Mouse (Mus musculus) urinary bladder, postnatal 10 days (tissue): ENCODE measurements around the gene Gimap9.

Source experiments
- DNase-seq: peaks from one replicate; pipeline ENCODE4 v3.0.0; 2022; ENCODE audit warnings: low spot score

Gimap9 gene

DNA sequence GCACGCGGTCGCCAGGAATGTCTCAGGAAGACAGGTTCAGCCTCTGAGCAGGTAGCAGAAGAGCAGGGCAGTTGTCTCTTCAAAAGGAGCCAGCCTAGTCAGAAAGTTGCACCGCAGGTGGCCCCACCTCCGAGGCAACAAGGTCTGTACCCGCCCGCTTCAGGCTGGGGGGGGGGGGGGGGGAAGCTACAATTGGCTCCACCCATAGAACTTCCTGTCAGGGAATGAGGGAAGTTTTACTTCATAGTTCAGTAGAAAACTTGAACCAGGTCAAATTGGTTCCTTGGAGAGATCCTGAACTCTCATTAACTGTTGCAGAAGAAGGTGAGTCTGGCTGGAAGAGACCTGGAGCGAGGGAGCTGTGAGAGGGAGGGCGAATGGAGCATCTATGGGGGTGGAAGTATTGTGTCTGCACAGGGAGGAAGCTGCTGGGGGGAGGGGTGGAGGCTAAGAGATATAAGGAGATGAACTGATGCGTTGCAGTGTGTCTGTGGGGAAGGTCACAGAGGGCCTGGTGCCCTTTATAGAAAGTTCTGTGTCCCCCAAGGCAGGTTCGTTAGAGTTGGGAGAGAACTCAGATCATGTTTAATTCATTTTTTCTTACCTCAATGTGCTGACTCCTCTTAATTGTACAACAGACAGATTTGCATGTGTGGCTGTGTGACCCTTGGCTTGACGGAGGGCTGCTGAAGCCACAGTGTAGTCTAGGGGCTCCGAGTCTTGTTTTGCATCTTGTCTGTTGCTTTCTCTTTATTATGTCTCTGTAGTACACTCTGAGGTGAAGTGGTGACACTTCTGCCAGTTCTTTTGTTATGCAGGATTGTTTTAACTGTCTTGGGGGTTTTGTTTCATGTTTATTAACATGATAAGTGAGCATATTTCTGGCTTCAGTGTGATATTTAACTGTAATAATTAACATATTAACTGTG is at the start of gene Gimap9:
TSS of gene Gimap9 (plus strand) at position 199 of the 929 bp plus-strand sequence.
- no peak for DNase-seq

- DNase-seq = no peak
These were observed 49.5 kb upstream of the Gimap9 start, which contains the start of gene AI854703 for GRCm38 (mm10) chr6:48626464-48626863. Gene AI854703 (plus strand): TSS chr6:48626764.

DNA sequence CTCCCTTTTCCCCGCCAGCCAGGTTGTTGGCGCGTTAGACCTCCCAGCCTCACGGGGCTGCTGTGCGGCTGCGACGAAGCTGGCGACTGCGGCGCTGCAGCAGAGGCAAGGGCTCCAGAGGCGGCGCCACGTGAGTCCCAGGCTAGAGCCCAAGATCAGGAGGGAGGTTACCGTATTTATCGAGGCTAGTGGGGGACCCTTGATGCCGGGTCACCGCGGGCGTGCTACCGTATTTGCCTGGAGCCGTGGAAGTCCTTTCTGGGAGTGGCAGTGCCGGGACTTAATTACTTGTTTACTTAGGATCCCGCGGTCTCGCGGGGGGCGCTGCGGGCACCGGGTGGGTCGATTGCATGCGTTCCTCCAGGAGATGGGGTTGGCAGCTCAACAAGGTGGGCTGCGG is 48.9 kb upstream of the Gimap9 start:
- no peak for DNase-seq

DNA sequence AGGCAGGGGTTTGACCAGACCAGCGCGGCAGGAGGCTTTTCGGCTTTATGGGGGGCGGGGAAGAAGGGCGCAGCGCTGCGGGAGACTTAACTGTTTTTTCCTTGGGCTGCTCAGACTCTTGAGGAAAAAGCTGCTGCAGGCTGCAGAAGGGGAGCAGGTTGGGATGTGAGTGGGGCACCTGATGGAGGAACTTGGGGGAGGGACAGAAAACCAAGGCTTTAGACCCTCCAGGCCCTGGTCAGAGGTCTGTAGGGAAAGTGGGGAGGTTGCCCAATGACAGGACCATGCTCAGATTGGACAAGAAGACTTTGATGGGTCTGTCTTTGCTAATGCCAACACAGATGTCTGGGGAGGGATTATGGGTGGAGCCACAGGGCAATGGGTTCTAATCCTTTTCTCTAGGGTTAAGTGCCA is 48.4 kb upstream of the Gimap9 start:
- no peak for DNase-seq

GRCm38 (mm10) chr6:48628377-48628776 is 47.6 kb upstream of the Gimap9 start:
- DNase-seq = no peak

- no peak for DNase-seq
These were observed 46.9 kb upstream of the Gimap9 start for GRCm38 (mm10) chr6:48628808-48629660.

GRCm38 (mm10) chr6:48629661-48630034 is 46.3 kb upstream of the Gimap9 start:
- DNase-seq = no peak

DNA sequence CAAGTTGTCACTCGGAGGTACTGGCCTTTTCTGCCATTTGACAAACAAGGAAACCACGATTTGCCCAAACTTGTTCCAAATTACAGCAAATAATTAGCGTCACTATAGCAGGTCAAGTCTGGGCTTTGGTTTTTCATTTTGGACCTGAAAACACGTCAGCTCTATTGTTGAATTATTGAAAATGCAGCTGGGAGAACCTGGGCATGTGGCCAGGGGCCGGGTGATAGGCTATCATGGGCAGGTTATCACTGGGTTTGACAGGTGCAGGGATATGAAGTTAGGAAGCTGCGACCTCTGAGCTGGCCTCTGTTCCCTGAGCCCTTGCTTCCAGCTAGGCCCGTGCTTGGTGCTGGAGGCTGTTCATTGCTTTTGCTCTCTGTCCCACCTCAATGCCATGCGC is 45.1 kb upstream of the Gimap9 start:
- DNase-seq = no peak

GRCm38 (mm10) chr6:48635105-48635504 is 40.8 kb upstream of the Gimap9 start:
- no peak for DNase-seq

DNA sequence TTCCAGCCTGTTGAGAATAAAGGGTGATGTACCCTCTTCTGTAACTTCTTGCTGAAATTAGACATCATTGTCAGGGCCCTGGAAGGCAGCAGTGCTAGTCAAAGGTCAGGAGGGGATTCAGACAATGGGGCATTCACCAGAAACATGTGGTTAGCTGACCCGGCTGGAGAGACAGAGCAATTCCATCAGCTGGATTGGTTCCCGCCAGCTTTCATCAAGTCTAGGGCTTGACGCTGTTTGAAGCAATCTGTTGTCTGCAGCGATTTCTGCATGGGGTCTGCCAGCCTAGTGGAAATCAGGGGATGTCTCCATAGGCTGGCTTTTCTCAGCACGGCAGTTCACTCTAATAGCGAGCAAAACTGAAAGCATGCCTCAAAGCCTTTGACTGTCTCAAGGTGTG is 39.4 kb upstream of the Gimap9 start:
- no peak for DNase-seq

GRCm38 (mm10) chr6:48637811-48638500 is 38.0 kb upstream of the Gimap9 start:
- no peak for DNase-seq

DNA sequence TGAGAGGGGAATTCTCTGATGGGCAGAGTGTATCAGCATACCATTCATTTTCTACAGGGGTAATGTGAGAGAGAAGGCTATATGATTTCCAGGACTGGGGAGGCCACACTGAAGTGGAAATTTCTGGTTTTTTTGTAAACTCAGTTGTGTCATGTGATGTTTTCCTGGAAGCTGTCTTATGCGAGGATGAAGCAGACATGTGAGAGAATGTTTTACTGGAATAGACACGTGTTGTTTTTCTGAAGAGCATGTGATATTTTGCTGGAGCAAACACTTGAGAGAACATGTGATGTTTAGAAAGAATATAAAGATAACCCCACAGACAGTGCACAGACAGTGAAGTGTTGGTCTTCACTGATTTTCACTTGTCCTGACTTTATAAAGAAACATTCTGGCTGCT is 37.4 kb upstream of the Gimap9 start:
- no peak for DNase-seq

DNA sequence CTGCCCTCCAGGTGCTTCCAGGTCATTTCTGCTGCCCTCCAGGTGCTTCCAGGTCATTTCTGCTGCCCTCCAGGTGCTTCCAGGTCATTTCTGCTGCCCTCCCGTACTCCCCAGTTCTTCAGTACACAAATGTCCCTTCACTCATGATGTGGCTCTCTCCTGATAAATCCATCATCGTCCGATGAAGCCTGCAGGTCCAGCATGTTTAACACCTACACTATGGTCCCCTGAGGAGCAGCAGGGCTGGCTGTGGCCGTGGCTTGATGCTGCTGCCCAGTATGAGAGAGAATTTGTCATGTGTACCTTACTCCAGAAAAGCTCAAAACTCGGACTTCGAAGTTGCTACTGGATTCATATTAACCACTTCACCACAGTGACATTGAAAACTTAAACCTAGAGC is 34.5 kb upstream of the Gimap9 start:
- DNase-seq = no peak

GRCm38 (mm10) chr6:48642764-48643292 is 33.1 kb upstream of the Gimap9 start:
- DNase-seq = no peak

GRCm38 (mm10) chr6:48645660-48646308 is 30.1 kb upstream of the Gimap9 start:
- no peak for DNase-seq

DNA sequence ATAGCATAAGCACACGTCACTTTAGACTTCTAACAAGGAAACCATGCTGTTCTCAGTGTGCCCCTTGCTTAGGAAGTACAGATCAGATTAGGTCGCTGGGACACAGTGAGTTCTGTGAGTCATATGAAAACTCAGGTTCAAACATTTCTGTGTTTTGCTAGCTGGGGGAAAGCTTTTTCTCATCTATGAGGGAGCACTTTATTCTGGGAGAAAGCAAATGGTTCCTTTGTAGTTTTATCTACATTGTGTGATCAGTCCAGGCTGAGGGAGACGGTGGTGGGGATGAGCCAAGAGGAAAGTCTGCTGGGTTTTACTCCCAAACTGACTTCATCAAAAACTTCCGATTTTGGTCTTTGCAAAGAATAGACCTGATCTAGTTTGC is 29.6 kb upstream of the Gimap9 start:
- no peak for DNase-seq

- DNase-seq = no peak
These were observed 28.9 kb upstream of the Gimap9 start, which contains the start of gene Gimap8 for GRCm38 (mm10) chr6:48646995-48647394. Gene Gimap8 (plus strand): TSS chr6:48647234.

DNA sequence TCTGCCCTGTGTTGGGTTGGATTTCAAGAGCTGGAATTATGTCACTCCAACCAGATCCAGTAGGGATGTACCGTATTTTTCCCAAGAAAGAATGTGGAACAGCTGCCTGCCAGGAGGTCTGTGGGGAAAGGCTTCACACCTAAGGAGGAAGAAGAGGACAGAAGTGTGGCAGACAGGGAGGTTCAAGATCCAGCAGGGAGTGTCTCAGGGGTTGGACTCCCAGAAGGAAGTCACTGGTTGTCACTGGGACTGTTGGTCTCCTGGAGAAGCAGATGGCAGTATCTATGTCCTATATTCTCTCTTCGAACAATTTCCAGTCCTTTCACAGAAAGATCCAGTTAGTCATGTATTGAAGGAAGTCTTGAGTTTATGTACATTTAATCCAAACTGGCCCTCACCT is 28.3 kb upstream of the Gimap9 start:
- DNase-seq = no peak

DNA sequence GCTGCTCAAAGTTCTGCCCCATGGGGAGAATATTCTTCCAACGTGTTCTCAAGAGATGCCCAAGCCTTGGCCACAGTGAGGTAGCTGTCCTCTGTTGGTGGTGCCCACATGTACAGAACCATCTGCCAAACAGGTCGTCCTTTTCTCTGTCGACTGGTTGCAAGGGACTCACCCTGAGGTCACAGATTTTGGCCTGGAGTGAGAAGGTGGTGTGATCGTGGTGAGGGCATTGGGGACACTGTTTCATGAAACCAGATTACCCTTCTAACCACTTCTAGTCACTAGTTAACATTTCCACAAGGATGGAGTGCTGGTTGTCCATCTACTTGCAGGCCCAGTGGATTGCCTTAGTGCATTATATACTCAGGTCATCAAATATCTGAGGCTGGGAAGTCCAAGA is 27.1 kb upstream of the Gimap9 start:
- no peak for DNase-seq

DNA sequence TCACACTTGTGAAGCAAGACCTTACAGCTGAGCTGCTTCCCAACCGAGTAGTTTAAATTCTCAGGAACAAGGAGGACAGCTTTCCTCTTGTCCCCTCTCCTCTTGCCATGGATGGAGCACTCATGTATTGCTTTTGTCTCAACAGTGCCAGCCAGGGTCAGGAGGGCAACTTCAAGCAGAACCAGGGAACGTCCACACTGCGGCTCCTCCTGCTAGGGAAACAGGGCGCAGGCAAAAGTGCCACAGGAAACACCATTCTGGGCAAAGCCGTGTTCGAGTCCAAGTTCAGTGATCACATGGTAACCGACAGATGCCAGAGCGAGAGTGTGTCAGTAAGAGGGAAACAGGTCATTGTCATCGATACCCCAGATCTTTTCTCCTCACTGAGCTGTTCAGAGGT is 25.9 kb upstream of the Gimap9 start:
- no peak for DNase-seq

GRCm38 (mm10) chr6:48658721-48659120 is 17.2 kb upstream of the Gimap9 start:
- DNase-seq = no peak

DNA sequence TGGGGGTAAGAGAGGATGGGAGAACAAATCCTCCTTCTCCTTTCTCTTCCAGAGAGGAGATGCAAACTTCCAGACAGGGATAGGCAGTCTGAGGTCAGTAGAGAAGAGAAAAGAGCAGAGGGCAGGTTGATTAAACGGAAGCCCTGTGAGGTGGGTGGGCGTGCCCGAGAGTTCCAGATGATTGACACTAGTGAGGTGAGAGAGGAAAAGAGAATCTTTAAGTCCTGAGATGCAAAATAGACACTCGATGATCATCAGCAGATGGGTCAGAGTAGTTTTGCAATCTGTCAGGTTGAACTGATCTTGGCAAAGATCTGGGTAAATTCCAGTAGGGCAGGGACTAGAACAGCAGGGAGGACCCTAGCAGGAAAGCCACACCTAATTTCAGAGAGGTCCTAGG is 11.2 kb upstream of the Gimap9 start:
- DNase-seq = no peak
